Mouse (Mus musculus) hindbrain, embryonic 12.5 days (tissue): ENCODE measurements around the gene Atp1b2. TPM values are rescaled to one million over a fixed set of nuclear protein-coding genes. Genes with fewer than 3 reads are reported as not detected.
A peak's percentile ranks its signal among the peaks of the same experiment; 100 is the strongest.

Source experiments
- ATAC-seq: fragments of 200-750 bp; cut with Nextera tagmentation; 2 replicates; pipeline ENCODE4 v1.8.0; 2017; ENCODE audit warnings: moderate TSS enrichment; ENCODE audit not compliant: low FRiP score
- H3K27ac ChIP-seq: fragments of 300-500 bp; sonication (generic); 2 replicates; pipeline ENCODE4 v1.5.1; 2016; ENCODE audit warnings: mild to moderate bottlenecking
- H3K27me3 ChIP-seq: fragments of 300-500 bp; sonication (generic); 2 replicates; pipeline ENCODE4 v1.6.1; 2016; ENCODE audit warnings: mild to moderate bottlenecking
- H3K36me3 ChIP-seq: fragments of 300-500 bp; sonication (generic); 2 replicates; pipeline ENCODE4 v1.6.1; 2016; ENCODE audit warnings: mild to moderate bottlenecking
- H3K4me1 ChIP-seq: fragments of 300-500 bp; sonication (generic); 2 replicates; pipeline ENCODE4 v1.6.1; 2016
- H3K4me2 ChIP-seq: fragments of 300-500 bp; sonication (generic); replicated peaks from 2 replicates; pipeline ENCODE4 v1.6.1; 2016; ENCODE audit warnings: mild to moderate bottlenecking
- H3K4me3 ChIP-seq: fragments of 300-500 bp; sonication (generic); 2 replicates; pipeline ENCODE4 v1.5.1; 2016; ENCODE audit warnings: mild to moderate bottlenecking
- H3K9ac ChIP-seq: fragments of 300-500 bp; sonication (generic); 2 replicates; pipeline ENCODE4 v1.6.1; 2016; ENCODE audit warnings: mild to moderate bottlenecking, moderate library complexity
- H3K9me3 ChIP-seq: fragments of 300-500 bp; sonication (generic); replicated peaks from 2 replicates; pipeline ENCODE4 v1.6.1; 2016; ENCODE audit warnings: mild to moderate bottlenecking
- WGBS: fragments of 180-500 bp; shearing (Covaris S2); methylation state at CpG from one replicate; pipeline ENCODE4 v1.1.7; 2016; 5-methylcytosine and 5-hydroxymethylcytosine counted together
- polyA plus RNA-seq: library from polyadenylated mRNA; unstranded; fragments of >200 nt; fragmentation: Nextera tagmentation; extraction: Ambion mirVana; gene quantifications from 2 replicates; pipeline ENCODE4 v1.2.1, GENCODE M21; 2016

Atp1b2 gene
- polyA plus RNA-seq, 1 experiment from 2014 or later, result 12.1 TPM

DNA sequence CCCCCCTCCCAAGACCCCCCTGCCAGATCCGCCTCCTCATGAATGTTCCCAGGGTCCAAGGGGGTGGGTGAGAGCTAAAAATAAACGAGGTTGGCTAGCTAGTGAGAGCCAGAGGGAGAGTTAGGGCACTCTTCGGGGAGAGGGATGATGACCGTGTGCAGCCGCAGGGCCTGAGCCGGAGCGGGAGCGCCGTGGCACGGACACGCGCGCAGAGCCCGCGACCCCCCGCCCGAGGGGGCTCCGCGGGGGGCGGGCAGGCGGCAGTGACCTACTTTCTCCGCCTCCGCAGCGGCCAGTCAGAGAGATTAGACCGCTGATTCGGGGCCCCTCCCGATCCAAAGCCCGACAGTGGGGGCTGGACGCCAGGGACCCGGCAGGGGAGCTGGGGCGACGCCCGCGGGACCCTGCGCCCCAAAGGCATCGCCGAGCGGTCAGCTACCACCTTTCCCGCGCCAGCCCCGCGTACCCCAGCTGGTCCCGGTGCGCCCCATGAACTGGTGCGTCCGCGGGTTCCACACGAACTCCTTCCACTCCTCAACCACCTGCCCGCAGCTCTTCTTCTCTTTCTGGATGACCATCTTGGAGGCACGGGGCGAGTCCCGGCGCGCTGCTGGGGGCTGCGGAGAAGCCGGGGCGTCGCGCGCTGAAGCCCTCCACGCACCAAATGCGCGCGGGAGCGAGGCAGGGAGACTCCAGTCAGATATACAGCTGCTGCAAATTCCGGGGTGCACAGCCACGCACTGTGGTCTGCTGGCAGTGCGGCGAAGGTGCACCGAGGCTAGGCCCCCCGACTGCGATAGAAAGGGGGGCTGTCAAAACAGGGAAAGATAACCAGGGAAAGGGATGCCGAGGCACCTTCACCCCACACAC, 712 bp downstream of the Atp1b2 start:
- peak overlapping the region; percentile 63 for H3K4me3 ChIP-seq
- ATAC-seq, result peak; percentile 63
- H3K4me1 ChIP-seq, result peaks cover 28% of the 10 kb centered on the region
- peaks cover 5% of the 10 kb centered on the region; the same call in 1 of the 2 replicates for H3K27me3 ChIP-seq
- peak overlapping the region; percentile 9; the same call in 1 of the 2 replicates for H3K27ac ChIP-seq
- WGBS, result under 1% methylated on average over 70 of the region's 73 CpGs
- H3K4me2 ChIP-seq, result peak overlapping the region; percentile 100
- H3K9ac ChIP-seq, result peak overlapping the region; percentile 81
- H3K36me3 ChIP-seq, result no peaks in the 10 kb centered on the region
- no peaks in the 10 kb centered on the region for H3K9me3 ChIP-seq

DNA sequence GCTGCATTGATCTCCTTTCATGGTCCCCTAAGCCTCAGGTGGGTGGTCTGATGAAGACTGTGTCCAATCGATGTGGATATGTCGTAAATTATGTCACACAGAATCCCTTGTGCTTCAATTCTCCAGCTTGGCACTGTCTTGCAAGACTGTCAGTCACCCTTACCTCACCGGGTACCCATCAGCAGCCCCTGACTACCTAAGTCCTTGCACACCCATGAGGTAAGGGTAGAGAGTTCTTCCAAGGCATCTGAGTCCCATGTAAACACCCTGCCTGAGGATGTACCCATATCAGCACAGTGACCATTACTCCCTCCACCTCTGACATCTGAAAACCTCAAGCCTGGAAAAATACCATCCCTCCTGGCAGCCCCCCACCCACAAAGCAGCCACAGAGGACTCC, 1.4 kb downstream of the Atp1b2 start:
- Histone ChIP-seq H3K4me1 (peaks cover 35% of the 10 kb centered on the region), H3K27me3 (peaks cover 5% of the 10 kb centered on the region; the same call in 1 of the 2 replicates), H3K27ac (no peak overlapping the region), H3K36me3 (no peaks in the 10 kb centered on the region), H3K9ac (peak overlapping the region; percentile 81; the same call in 1 of the 2 replicates), H3K9me3 (no peaks in the 10 kb centered on the region), H3K4me3 (peak overlapping the region; percentile 63), H3K4me2 (peak overlapping the region; percentile 100)
- ATAC-seq, result 0 out of 2 replicates have a peak, but pooled peaks have one; percentile 18
- 61% methylated on average over 3 of the region's 3 CpGs for WGBS

DNA sequence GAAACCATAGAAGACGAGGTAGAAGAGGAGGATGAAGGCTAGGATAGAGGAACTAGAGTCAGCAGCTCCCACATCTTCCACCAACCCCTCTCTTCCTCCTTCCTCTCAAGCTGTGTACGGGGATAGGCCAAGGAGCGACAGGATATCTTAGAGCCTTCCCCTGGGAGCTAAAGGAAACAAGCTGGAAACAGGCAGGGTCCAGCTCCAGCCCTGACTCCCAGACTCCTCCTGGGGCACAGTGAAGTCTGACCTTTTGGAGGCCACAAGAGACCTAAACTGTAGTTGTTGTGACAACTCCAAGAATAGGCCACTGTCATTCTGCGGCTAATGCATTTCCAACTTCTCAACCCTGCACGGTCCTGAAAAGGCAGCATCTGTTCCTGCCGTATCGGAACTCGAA, 2.2 kb downstream of the Atp1b2 start:
- 71% methylated on average over 8 of the region's 8 CpGs for WGBS
- H3K4me3 ChIP-seq, result peak overlapping the region; percentile 63; the same call in 1 of the 2 replicates
- ATAC-seq, result no peak
- H3K4me2 ChIP-seq, result peak overlapping the region; percentile 100; the same call in 1 of the 2 replicates
- H3K27me3 ChIP-seq, result peaks cover 5% of the 10 kb centered on the region; the same call in 1 of the 2 replicates
- no peak overlapping the region for H3K27ac ChIP-seq
- peaks cover 35% of the 10 kb centered on the region for H3K4me1 ChIP-seq
- H3K9ac ChIP-seq, result no peak overlapping the region
- no peaks in the 10 kb centered on the region for H3K9me3 ChIP-seq
- no peaks in the 10 kb centered on the region for H3K36me3 ChIP-seq

GRCm38 (mm10) chr11:69601768-69602167, 4.0 kb downstream of the Atp1b2 start:
- H3K4me1 ChIP-seq, result peaks cover 35% of the 10 kb centered on the region
- H3K27ac ChIP-seq, result no peak overlapping the region
- 89% methylated on average over 3 of the region's 3 CpGs for WGBS
- H3K27me3 ChIP-seq, result peaks cover 5% of the 10 kb centered on the region; the same call in 1 of the 2 replicates
- no peaks in the 10 kb centered on the region for H3K36me3 ChIP-seq
- no peaks in the 10 kb centered on the region for H3K9me3 ChIP-seq
- no peak overlapping the region for H3K4me3 ChIP-seq
- H3K9ac ChIP-seq, result no peak overlapping the region
- no peak for ATAC-seq
- H3K4me2 ChIP-seq, result no peak overlapping the region

DNA sequence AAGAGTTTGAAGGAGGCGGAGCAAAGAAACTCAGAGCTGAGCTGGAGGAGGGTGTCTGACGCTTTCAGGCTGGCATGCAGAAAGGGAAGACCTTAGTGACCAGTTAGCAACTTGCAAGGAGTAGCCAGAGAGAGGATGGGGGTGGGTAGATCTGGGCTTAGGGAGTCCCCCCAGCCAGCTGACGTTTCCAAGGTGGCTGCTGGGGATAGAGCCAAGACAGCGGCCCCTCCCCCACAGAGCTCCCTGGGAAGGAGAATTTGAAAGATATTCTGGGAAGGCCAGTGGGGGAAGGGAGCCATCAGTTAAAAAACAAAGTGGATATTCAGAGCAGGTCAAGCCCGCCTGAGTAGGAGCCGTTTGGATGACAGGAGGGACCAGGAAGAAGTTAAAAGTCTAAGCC, 5.6 kb downstream of the Atp1b2 start:
- ATAC-seq, result peak; percentile 58; the same call in 1 of the 2 replicates
- Histone ChIP-seq H3K4me2 (peak overlapping the region; percentile 7), H3K9ac (0 out of 2 replicates have a peak overlapping the region, but pooled peaks have one; percentile 4), H3K9me3 (no peaks in the 10 kb centered on the region), H3K36me3 (no peaks in the 10 kb centered on the region), H3K27ac (peak overlapping the region; percentile 56; the same call in 1 of the 2 replicates), H3K27me3 (0 out of 2 replicates have a peak, but pooled peaks cover 5% of the 10 kb centered on the region), H3K4me1 (peaks cover 31% of the 10 kb centered on the region), H3K4me3 (no peak overlapping the region)
- WGBS, result 10% methylated on average over 6 of the region's 6 CpGs

GRCm38 (mm10) chr11:69599436-69599835, 6.3 kb downstream of the Atp1b2 start:
- Histone ChIP-seq H3K4me3 (no peak overlapping the region), H3K9me3 (no peaks in the 10 kb centered on the region), H3K4me1 (peaks cover 26% of the 10 kb centered on the region), H3K36me3 (no peaks in the 10 kb centered on the region), H3K9ac (no peak overlapping the region), H3K27me3 (0 out of 2 replicates have a peak, but pooled peaks cover 3% of the 10 kb centered on the region), H3K27ac (peak overlapping the region; percentile 56; the same call in 1 of the 2 replicates), H3K4me2 (peak overlapping the region; percentile 7; the same call in 1 of the 2 replicates)
- 8% methylated on average over 9 of the region's 9 CpGs for WGBS
- no peak for ATAC-seq

GRCm38 (mm10) chr11:69594853-69595252, 10.9 kb downstream of the Atp1b2 start:
- no peak for ATAC-seq
- H3K36me3 ChIP-seq, result peaks cover 30% of the 10 kb centered on the region
- no peak overlapping the region for H3K4me3 ChIP-seq
- no peak overlapping the region for H3K4me2 ChIP-seq
- no peak overlapping the region for H3K9ac ChIP-seq
- WGBS, result 95% methylated on average over 6 of the region's 6 CpGs
- no peaks in the 10 kb centered on the region for H3K9me3 ChIP-seq
- no peaks in the 10 kb centered on the region for H3K27me3 ChIP-seq
- H3K4me1 ChIP-seq, result peaks cover 5% of the 10 kb centered on the region
- no peak overlapping the region for H3K27ac ChIP-seq

- 87% methylated on average over 4 of the region's 4 CpGs for WGBS
- H3K9me3 ChIP-seq, result no peaks in the 10 kb centered on the region
- no peak for ATAC-seq
- no peak overlapping the region for H3K4me3 ChIP-seq
- H3K27ac ChIP-seq, result no peak overlapping the region
- no peak overlapping the region for H3K9ac ChIP-seq
- H3K36me3 ChIP-seq, result peaks cover 50% of the 10 kb centered on the region
- no peaks in the 10 kb centered on the region for H3K27me3 ChIP-seq
- H3K4me2 ChIP-seq, result no peak overlapping the region
- H3K4me1 ChIP-seq, result no peaks in the 10 kb centered on the region
Observed at GRCm38 (mm10) chr11:69592799-69593198, 12.9 kb downstream of the Atp1b2 start.

DNA sequence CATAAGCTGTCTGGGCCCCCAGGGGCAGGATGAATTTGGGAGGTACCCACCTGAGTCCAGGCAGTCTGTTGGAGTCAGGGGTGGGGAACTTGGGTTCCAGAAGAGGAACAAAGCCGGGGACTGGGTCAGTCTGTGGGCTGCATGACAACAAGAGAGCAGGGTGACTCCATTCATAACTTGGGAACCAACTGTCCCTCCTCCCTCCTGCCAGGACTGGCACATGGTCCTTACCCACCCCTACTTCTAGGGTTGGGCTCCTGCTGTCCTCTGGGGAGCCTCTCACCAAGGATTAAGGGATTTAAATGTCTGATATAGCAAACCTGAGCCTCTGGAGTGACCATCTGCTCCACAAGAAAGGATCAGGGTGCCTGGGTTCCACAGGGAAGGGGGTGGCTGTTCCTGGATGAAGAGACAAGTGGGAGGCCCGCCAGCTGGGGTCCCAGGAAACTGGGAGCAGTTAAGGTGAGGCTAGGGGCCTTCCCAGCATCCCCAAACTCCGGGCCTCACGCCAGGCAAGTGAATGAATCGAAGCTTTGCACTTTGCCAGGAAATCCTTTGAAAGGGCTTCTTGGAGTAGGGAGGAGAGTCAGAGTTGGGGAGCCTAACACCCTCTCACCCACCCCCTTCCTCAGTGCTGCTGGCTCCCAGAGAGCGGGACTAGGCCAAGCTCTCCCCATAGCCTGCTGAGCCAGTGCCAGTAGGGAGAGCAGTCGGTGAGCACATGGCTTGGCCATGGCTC, 13.7 kb downstream of the Atp1b2 start:
- no peak overlapping the region for H3K4me2 ChIP-seq
- H3K9me3 ChIP-seq, result no peaks in the 10 kb centered on the region
- H3K27ac ChIP-seq, result 0 out of 2 replicates have a peak overlapping the region, but pooled peaks have one; percentile 23
- 85% methylated on average over 7 of the region's 7 CpGs for WGBS
- H3K9ac ChIP-seq, result no peak overlapping the region
- H3K27me3 ChIP-seq, result no peaks in the 10 kb centered on the region
- ATAC-seq, result no peak
- H3K36me3 ChIP-seq, result peaks cover 58% of the 10 kb centered on the region
- H3K4me3 ChIP-seq, result no peak overlapping the region
- no peaks in the 10 kb centered on the region for H3K4me1 ChIP-seq

DNA sequence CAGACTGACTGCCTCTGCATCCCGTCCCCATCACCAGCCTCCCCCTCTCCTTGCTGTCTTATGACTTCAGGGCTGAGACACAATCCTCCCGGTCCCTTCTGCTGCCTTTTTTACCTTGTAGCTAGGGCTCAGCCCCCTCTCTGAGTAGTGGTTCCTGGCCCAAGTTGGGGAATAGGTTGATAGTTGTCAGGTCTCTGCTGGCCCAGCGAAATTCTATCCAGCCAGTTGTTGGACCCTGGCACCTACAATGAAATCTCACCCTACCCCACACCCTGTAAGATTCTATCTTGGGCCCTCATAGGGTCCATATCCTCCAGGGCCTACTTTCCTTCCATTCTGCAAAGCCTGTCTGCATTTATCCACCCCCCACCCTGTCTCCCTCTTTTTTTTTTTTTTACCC, 14.3 kb downstream of the Atp1b2 start:
- H3K4me1 ChIP-seq, result no peaks in the 10 kb centered on the region
- no peak overlapping the region for H3K4me3 ChIP-seq
- H3K4me2 ChIP-seq, result no peak overlapping the region
- H3K9ac ChIP-seq, result no peak overlapping the region
- H3K27ac ChIP-seq, result no peak overlapping the region
- no peak for ATAC-seq
- WGBS, result 86% methylated on average over 3 of the region's 3 CpGs
- H3K9me3 ChIP-seq, result no peaks in the 10 kb centered on the region
- peaks cover 64% of the 10 kb centered on the region for H3K36me3 ChIP-seq
- no peaks in the 10 kb centered on the region for H3K27me3 ChIP-seq

GRCm38 (mm10) chr11:69590622-69591021, 15.1 kb downstream of the Atp1b2 start:
- H3K4me2 ChIP-seq, result no peak overlapping the region
- H3K4me1 ChIP-seq, result no peaks in the 10 kb centered on the region
- H3K4me3 ChIP-seq, result no peak overlapping the region
- WGBS, result 97% methylated on average over 8 of the region's 8 CpGs
- peaks cover 64% of the 10 kb centered on the region for H3K36me3 ChIP-seq
- H3K9me3 ChIP-seq, result no peaks in the 10 kb centered on the region
- no peak for ATAC-seq
- no peak overlapping the region for H3K9ac ChIP-seq
- H3K27ac ChIP-seq, result no peak overlapping the region
- no peaks in the 10 kb centered on the region for H3K27me3 ChIP-seq

GRCm38 (mm10) chr11:69589207-69589834, 16.4 kb downstream of the Atp1b2 start:
- Histone ChIP-seq H3K27me3 (no peaks in the 10 kb centered on the region), H3K4me1 (no peaks in the 10 kb centered on the region), H3K4me2 (no peak overlapping the region), H3K9ac (no peak overlapping the region), H3K27ac (no peak overlapping the region), H3K4me3 (no peak overlapping the region), H3K9me3 (no peaks in the 10 kb centered on the region), H3K36me3 (peaks cover 64% of the 10 kb centered on the region)
- WGBS, result 93% methylated on average over 22 of the region's 22 CpGs
- no peak for ATAC-seq
